Mouse (Mus musculus) limb, embryonic 14.5 days (tissue): ENCODE measurements at regions not wholly inside any gene's neighbourhood (a gene's known extent, or its start where the extent isn't known, plus 50 kb on each side); places are given as distances from the start of the nearest gene placed in this dataset.

Experiments
- ATAC-seq: fragments of 200-750 bp; cut with Nextera tagmentation; 2 replicates; pipeline ENCODE4 v1.8.0; 2017; ENCODE audit warnings: low read depth, moderate number of reproducible peaks, moderate TSS enrichment; ENCODE audit not compliant: low FRiP score
- DNase-seq: peaks from one replicate; pipeline ENCODE4 v3.0.0-alpha.2; 2015; ENCODE audit warnings: low spot score
- H3K27ac ChIP-seq: fragments of 300-500 bp; sonication (generic); replicated peaks from 2 replicates; pipeline ENCODE4 v1.5.1; 2014; ENCODE audit warnings: low read depth, mild to moderate bottlenecking, low read length, moderate library complexity, mixed read lengths
- H3K27me3 ChIP-seq: fragments of 300-500 bp; sonication (generic); 2 replicates; pipeline ENCODE4 v1.6.1; 2014; ENCODE audit warnings: low read length, mixed read lengths; ENCODE audit not compliant: control insufficient read depth, insufficient read depth
- H3K36me3 ChIP-seq: fragments of 300-500 bp; sonication (generic); 2 replicates; pipeline ENCODE4 v1.6.1; 2014; ENCODE audit warnings: mild to moderate bottlenecking, low read length, moderate library complexity, mixed read lengths; ENCODE audit not compliant: control insufficient read depth, insufficient read depth
- H3K4me1 ChIP-seq: fragments of 300-500 bp; sonication (generic); 2 replicates; pipeline ENCODE4 v1.6.1; 2014; ENCODE audit warnings: antibody characterized with exemption, low read length, mixed read lengths; ENCODE audit not compliant: control insufficient read depth, insufficient read depth
- H3K4me2 ChIP-seq: fragments of 300-500 bp; sonication (generic); replicated peaks from 2 replicates; pipeline ENCODE4 v1.6.1; 2014; ENCODE audit warnings: low read depth, mild to moderate bottlenecking, low read length, moderate library complexity; ENCODE audit not compliant: severe bottlenecking
- H3K4me3 ChIP-seq: fragments of 300-500 bp; sonication (generic); replicated peaks from 2 replicates; pipeline ENCODE4 v1.5.1; 2014; ENCODE audit warnings: low read length
- H3K9ac ChIP-seq: fragments of 300-500 bp; sonication (generic); 2 replicates; pipeline ENCODE4 v1.6.1; 2014; ENCODE audit warnings: mild to moderate bottlenecking, low read depth, low read length, moderate library complexity; ENCODE audit not compliant: severe bottlenecking
- H3K9me3 ChIP-seq: fragments of 300-500 bp; sonication (generic); 2 replicates; pipeline ENCODE4 v1.6.1; 2016; ENCODE audit warnings: low read length; ENCODE audit not compliant: control insufficient read depth
- POLR2A ChIP-seq: fragments of 200-500 bp; IDR thresholded peaks from 2 replicates; pipeline ENCODE4 v1.8.0; 2012; ENCODE audit warnings: inconsistent platforms, mild to moderate bottlenecking, moderate library complexity, borderline replicate concordance; ENCODE audit not compliant: insufficient read depth, insufficient read length; ENCODE audit errors: extremely low read depth
- WGBS: fragments of 180-500 bp; shearing (Covaris S2); extraction: QIAGEN DNeasy Blood & Tissue Kit; methylation state at CpG from one replicate; pipeline ENCODE4 v1.1.7; 2014; 5-methylcytosine and 5-hydroxymethylcytosine counted together

DNA sequence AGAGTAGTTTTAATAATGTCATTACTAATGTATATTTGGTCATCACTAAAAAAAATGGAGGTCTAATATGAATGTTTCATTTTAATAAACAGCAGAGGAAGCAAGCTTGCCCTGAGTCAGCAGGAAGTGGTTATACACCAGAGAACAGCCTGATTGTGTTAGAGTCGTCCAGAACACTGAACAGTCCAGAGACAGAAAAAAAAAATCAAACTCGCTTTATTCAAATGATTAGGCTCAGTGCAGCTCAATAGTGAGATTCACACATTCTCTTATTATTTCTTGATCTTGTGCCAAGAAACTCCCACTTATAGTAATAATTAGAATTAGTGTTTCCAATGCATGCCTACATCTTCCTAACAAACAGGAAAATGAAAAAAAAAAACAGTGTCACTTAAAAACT, 194.9 kb upstream of the Snx7 start:
- WGBS = 47% methylated on average over 2 of the region's 2 CpGs
- TF ChIP-seq POLR2A = no peak
- no peak overlapping the region for H3K4me2 ChIP-seq
- no peak for ATAC-seq
- no peaks in the 10 kb centered on the region for H3K27me3 ChIP-seq
- no peaks in the 10 kb centered on the region for H3K9me3 ChIP-seq
- no peaks in the 10 kb centered on the region for H3K4me1 ChIP-seq
- DNase-seq = no peak
- H3K27ac ChIP-seq = no peak overlapping the region
- no peaks in the 10 kb centered on the region for H3K36me3 ChIP-seq
- no peak overlapping the region for H3K9ac ChIP-seq
- H3K4me3 ChIP-seq = no peak overlapping the region

DNA sequence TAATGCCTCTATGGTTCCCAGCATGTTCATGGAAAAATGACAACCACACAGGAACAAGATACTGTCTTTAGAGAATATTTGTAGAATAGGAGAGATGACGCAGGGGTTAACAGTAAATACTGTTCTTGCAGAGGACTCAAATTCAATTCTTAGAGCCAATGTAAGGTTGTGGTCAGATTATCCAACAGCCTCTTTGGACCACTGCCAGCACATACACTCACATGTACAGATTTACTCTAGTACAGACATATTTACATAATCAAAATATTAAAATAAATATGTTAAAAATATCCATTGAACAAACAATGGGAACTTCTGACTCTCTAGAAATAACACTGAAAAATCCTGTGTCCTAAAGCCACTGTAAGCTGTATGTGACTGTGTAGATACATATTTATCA, 193.8 kb upstream of the Snx7 start:
- Histone ChIP-seq H3K9me3 (no peaks in the 10 kb centered on the region), H3K27ac (no peak overlapping the region), H3K36me3 (no peaks in the 10 kb centered on the region), H3K27me3 (no peaks in the 10 kb centered on the region), H3K9ac (no peak overlapping the region), H3K4me1 (no peaks in the 10 kb centered on the region), H3K4me2 (no peak overlapping the region), H3K4me3 (no peak overlapping the region)
- DNase-seq (no peak), ATAC-seq (no peak)
- WGBS = 92% methylated on average over 1 of the region's 1 CpGs
- TF ChIP-seq POLR2A = no peak

DNA sequence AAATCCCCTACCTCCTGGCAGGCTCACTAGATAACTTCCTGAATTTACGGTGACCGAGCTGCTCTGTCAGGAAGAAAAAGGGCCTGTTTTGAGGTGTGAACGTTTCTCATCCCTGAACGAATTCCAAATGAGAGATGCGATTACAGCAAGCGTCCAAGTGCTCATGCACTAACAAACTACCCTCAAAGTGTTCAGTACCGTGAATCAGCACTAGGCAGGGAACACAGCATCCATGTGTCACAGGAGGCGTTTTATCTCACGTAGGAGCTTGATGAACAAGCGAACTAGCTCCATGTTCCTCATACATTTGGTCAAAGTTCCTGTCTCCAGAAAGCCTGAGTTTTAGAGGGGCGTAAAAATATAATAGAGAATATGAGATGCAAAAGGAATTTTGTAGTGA, 178.3 kb upstream of the Snx7 start:
- 72% methylated on average over 11 of the region's 11 CpGs for WGBS

DNA sequence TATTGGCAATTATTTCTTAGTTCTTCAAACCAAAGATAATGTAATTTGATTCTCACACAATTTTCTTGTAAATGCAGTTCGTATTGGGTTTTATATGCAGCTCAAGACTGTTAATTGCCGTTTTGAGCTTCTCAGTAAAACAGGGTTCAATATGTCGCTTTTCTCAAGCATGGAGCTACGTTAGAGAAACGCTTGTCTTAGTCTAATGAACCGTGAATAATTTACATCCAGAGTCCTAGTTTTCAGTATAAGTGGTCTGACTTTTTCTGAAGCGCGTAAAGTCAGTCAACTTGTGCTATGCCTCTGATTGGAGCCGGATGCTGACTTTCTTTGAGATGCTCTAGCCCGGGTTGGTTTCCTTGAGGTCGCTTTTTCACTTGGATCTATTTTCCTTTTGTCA, 177.8 kb upstream of the Snx7 start:
- Histone ChIP-seq H3K27me3 (no peaks in the 10 kb centered on the region), H3K36me3 (no peaks in the 10 kb centered on the region), H3K9ac (no peak overlapping the region), H3K4me2 (no peak overlapping the region), H3K9me3 (no peaks in the 10 kb centered on the region), H3K27ac (no peak overlapping the region), H3K4me1 (no peaks in the 10 kb centered on the region; the same call in 1 of the 2 replicates), H3K4me3 (no peak overlapping the region)
- WGBS = 53% methylated on average over 11 of the region's 11 CpGs
- 0 out of 2 replicates have a peak, but pooled peaks have one; percentile 19 for ATAC-seq
- DNase-seq = no peak
- TF ChIP-seq POLR2A = no peak

More for the DNA sequence above, 178.3 kb upstream of the Snx7 start:
- no peaks in the 10 kb centered on the region for H3K36me3 ChIP-seq
- no peak for ATAC-seq
- H3K27ac ChIP-seq = no peak overlapping the region
- H3K9ac ChIP-seq = no peak overlapping the region
- no peak overlapping the region for H3K4me3 ChIP-seq
- DNase-seq = no peak
- no peaks in the 10 kb centered on the region; the same call in 1 of the 2 replicates for H3K4me1 ChIP-seq
- no peaks in the 10 kb centered on the region for H3K9me3 ChIP-seq
- no peaks in the 10 kb centered on the region for H3K27me3 ChIP-seq
- no peak for TF ChIP-seq POLR2A
- H3K4me2 ChIP-seq = no peak overlapping the region

DNA sequence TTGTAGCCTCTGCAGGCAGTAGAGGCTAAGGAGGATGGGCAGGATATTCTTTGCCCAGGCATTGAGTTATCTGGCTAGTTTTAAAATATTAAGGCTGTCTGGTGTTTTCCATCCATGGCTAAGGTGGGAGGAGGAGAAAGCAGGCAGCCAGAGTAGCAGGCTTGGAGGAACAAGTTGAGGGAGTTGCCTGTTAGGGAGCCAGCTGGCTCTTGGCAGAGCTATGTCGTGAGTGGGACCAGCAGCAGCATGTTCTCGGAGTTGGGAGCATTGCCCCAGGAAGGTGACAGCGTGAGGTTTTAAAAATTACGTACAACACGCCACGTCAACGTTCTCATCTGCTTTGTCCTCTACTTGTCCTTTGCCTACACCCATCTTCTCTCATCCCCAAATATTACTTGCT, 167.8 kb upstream of the Snx7 start:
- ATAC-seq (no peak), DNase-seq (no peak)
- Histone ChIP-seq H3K4me1 (no peaks in the 10 kb centered on the region), H3K9ac (no peak overlapping the region), H3K27ac (no peak overlapping the region), H3K4me2 (no peak overlapping the region), H3K9me3 (no peaks in the 10 kb centered on the region), H3K4me3 (no peak overlapping the region), H3K36me3 (no peaks in the 10 kb centered on the region), H3K27me3 (no peaks in the 10 kb centered on the region)
- no peak for TF ChIP-seq POLR2A
- WGBS = 88% methylated on average over 7 of the region's 7 CpGs

DNA sequence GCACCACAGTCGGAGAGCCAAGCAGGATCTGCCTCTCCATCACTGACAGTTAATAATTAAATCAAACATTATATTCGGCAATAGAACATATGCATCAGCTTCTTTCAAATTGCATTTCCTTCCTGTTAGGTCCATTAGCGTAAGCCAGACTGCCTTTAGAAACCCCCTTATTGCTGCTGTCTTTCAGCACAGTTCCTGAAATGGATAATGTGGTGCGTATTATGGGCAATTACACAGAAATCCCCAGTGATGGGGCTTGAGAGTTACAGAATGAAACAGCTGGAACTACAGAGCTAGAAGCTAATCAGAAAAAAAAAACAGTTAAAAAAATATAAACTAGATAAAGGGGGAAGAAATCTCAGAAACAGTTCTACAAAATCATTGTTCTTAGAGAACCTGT, 126.7 kb upstream of the Snx7 start:
- no peaks in the 10 kb centered on the region for H3K27me3 ChIP-seq
- DNase-seq = no peak
- ATAC-seq = no peak
- H3K9me3 ChIP-seq = no peaks in the 10 kb centered on the region
- no peak overlapping the region for H3K4me2 ChIP-seq
- WGBS = 51% methylated on average over 4 of the region's 4 CpGs
- H3K36me3 ChIP-seq = no peaks in the 10 kb centered on the region
- no peak overlapping the region for H3K9ac ChIP-seq
- no peak for TF ChIP-seq POLR2A
- H3K27ac ChIP-seq = no peak overlapping the region
- H3K4me1 ChIP-seq = no peaks in the 10 kb centered on the region
- H3K4me3 ChIP-seq = no peak overlapping the region
